Mouse (Mus musculus) erythroblast, embryonic 14.5 days (primary cell): ENCODE measurements around the gene Psmd9.
"Not testable (repeated sequence)": the region's sequence is repeated elsewhere in the genome, so short reads cannot be mapped to it uniquely, and the experiment has no call there.

Source experiments
- GATA1 ChIP-seq: IDR thresholded peaks from 2 replicates; pipeline ENCODE4 v1.6.1; 2012; ENCODE audit warnings: low read length, inconsistent platforms, mixed read lengths
- TAL1 ChIP-seq: IDR thresholded peaks from 3 replicates; pipeline ENCODE4 v1.6.1; 2012; ENCODE audit warnings: low read length, inconsistent platforms, mixed read lengths

- not testable (repeated sequence) for TF ChIP-seq GATA1, TAL1
Measured at GRCm38 (mm10) chr5:123202771-123203170, 33.6 kb downstream of the Psmd9 start.
